Mouse (Mus musculus): Measurements from ENCODE around the gene Vwa8.

Vwa8 gene

GRCm38 (mm10) chr14:79142342-79142741, 293.5 kb downstream of the Vwa8 start:
- DNase-seq (ENCODE audit: low spot score in 2 of 2) = no peak

GRCm38 (mm10) chr14:79143696-79144095, 294.8 kb downstream of the Vwa8 start:
- DNase-seq (ENCODE audit: low spot score in 2 of 2) = no peak

- DNase-seq (ENCODE audit: low spot score in 2 of 2) = no peak
Observed at GRCm38 (mm10) chr14:79144278-79145224, 295.7 kb downstream of the Vwa8 start.

GRCm38 (mm10) chr14:79151711-79152110, 302.9 kb downstream of the Vwa8 start:
- no peak for DNase-seq (ENCODE audit: low spot score in 2 of 2)

GRCm38 (mm10) chr14:79153896-79154295, 305.0 kb downstream of the Vwa8 start:
- no peak for DNase-seq (ENCODE audit: low spot score in 2 of 2)

- DNase-seq (ENCODE audit: low spot score in 2 of 2) = no peak
Observed at GRCm38 (mm10) chr14:79154961-79155360, 306.1 kb downstream of the Vwa8 start.

- no peak for DNase-seq (ENCODE audit: low spot score in 2 of 2)
Observed at GRCm38 (mm10) chr14:79156526-79157411, 307.9 kb downstream of the Vwa8 start.

GRCm38 (mm10) chr14:79157451-79158218, 308.8 kb downstream of the Vwa8 start:
- DNase-seq (ENCODE audit: low spot score in 2 of 2) = peak in 1 of 2 experiments; percentile 30

GRCm38 (mm10) chr14:79158219-79158521, 309.3 kb downstream of the Vwa8 start:
- DNase-seq (ENCODE audit: low spot score in 2 of 2) = no peak

GRCm38 (mm10) chr14:79158673-79159200, 309.9 kb downstream of the Vwa8 start:
- no peak for DNase-seq (ENCODE audit: low spot score in 2 of 2)

GRCm38 (mm10) chr14:79159451-79159850, 310.6 kb downstream of the Vwa8 start:
- DNase-seq (ENCODE audit: low spot score in 2 of 2) = no peak

GRCm38 (mm10) chr14:79160486-79160885, 311.6 kb downstream of the Vwa8 start:
- DNase-seq (ENCODE audit: low spot score in 2 of 2) = no peak

GRCm38 (mm10) chr14:79160966-79161365, 312.1 kb downstream of the Vwa8 start:
- no peak for DNase-seq (ENCODE audit: low spot score in 2 of 2)

GRCm38 (mm10) chr14:79161741-79162140, 312.9 kb downstream of the Vwa8 start:
- no peak for DNase-seq (ENCODE audit: low spot score in 2 of 2)

GRCm38 (mm10) chr14:79162678-79163077, 313.8 kb downstream of the Vwa8 start:
- DNase-seq (ENCODE audit: low spot score in 2 of 2) = no peak

GRCm38 (mm10) chr14:79164334-79164733, 315.5 kb downstream of the Vwa8 start:
- DNase-seq (ENCODE audit: low spot score in 2 of 2) = no peak

- DNase-seq (ENCODE audit: low spot score in 2 of 2) = no peak
Observed at GRCm38 (mm10) chr14:79164925-79165324, 316.1 kb downstream of the Vwa8 start.

GRCm38 (mm10) chr14:79174526-79174925, 325.7 kb downstream of the Vwa8 start:
- no peak for DNase-seq (ENCODE audit: low spot score in 2 of 2)

- DNase-seq (ENCODE audit: low spot score in 2 of 2) = no peak
Observed at GRCm38 (mm10) chr14:79177754-79178153, 328.9 kb downstream of the Vwa8 start.

- no peak for DNase-seq (ENCODE audit: low spot score in 2 of 2)
Observed at GRCm38 (mm10) chr14:79178247-79178646, 329.4 kb downstream of the Vwa8 start.

GRCm38 (mm10) chr14:79180078-79180730, 331.4 kb downstream of the Vwa8 start:
- DNase-seq (ENCODE audit: low spot score in 2 of 2) = no peak
